Mouse (Mus musculus): Measurements from ENCODE around the gene Ptpn23. TPM values are rescaled to one million over a fixed set of nuclear protein-coding genes. Genes with fewer than 3 reads are reported as not detected.

The Ptpn23 gene
- total RNA-seq, 1 experiment from 2014 or later = 3.7 TPM

DNA sequence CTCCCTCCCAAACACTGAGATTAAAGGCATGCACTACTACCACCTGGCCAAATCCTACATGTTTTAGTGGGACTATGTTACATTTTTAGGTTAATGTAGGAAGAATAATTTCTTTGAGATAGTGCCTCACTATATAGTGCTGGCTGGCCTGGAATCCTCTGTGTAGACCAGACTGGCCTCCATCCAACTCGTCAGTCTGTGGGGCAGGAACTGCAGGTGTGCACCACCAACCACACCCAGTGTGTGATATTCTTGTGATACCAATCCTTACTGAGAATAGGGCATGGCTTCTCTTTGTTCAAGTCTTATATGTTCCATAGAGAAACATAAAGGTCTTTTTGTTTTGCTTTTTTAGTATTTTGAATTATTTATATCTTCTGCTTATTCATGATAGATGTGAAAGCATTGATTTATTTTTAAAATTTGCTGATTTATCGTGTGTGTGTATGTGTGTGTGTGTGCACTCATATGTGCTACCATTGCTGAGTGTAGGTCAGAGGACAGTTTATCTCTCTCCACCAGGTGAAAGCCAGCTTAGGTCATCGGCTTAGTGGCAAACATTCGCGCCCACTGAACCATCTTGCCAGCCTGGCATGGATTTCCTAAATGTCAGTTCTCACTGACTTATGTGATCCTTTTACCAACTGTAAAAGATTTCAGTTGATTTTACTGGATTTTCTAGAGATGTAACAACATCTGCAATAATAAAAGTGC is 67.8 kb downstream of the Ptpn23 start:
- no peak for ATAC-seq (replicated peaks; ENCODE audit: low read depth, poor library complexity, severe bottlenecking)

Other genes with a start within 250 kb of the Ptpn23 start
- gene Cspg5, start 164.4 kb downstream of the Ptpn23 start, total RNA-seq (2017) = 0.58 and 1.6 TPM in 2 replicates
- 3.8 and 6.4 TPM in 2 replicates for gene Elp6, start 103.0 kb downstream of the Ptpn23 start, total RNA-seq (2017)
- gene Scap, start 74.9 kb downstream of the Ptpn23 start, total RNA-seq (2017) = 23.6 and 27.4 TPM in 2 replicates
- 114 and 131 TPM in 2 replicates for gene Ngp, start 11.5 kb upstream of the Ptpn23 start, total RNA-seq (2017)
- gene Klhl18, start 68.5 kb upstream of the Ptpn23 start, total RNA-seq (2017) = 8.7 and 10.1 TPM in 2 replicates
- gene Kif9, start 68.7 kb upstream of the Ptpn23 start, total RNA-seq (2017) = 2.1 and 2.2 TPM in 2 replicates
- 181 and 254 TPM in 2 replicates for gene Setd2, start 124.4 kb upstream of the Ptpn23 start, total RNA-seq (2017)
- gene Nradd, start 216.2 kb upstream of the Ptpn23 start, total RNA-seq (2017) = 2.1 and 5.8 TPM in 2 replicates
- gene Nbeal2, start 245.9 kb upstream of the Ptpn23 start, total RNA-seq (2017) = 8.6 and 19.5 TPM in 2 replicates
- gene Ccdc12, start 248.3 kb upstream of the Ptpn23 start, total RNA-seq (2017) = 88.7 and 112 TPM in 2 replicates

Measured in common myeloid progenitor, adult 5-6 weeks (primary cell).